Mouse (Mus musculus) B cell, adult 2 months (primary cell): ENCODE measurements around the gene Tomm20.
A peak's percentile ranks its signal among the peaks of the same experiment; 100 is the strongest.
"Not testable (repeated sequence)": the region's sequence is repeated elsewhere in the genome, so short reads cannot be mapped to it uniquely, and the experiment has no call there.

Experiments used
- DNase-seq, 2 experiments: peaks; one replicate each; pipeline ENCODE4 v3.0.0; 2022

The Tomm20 gene

DNA sequence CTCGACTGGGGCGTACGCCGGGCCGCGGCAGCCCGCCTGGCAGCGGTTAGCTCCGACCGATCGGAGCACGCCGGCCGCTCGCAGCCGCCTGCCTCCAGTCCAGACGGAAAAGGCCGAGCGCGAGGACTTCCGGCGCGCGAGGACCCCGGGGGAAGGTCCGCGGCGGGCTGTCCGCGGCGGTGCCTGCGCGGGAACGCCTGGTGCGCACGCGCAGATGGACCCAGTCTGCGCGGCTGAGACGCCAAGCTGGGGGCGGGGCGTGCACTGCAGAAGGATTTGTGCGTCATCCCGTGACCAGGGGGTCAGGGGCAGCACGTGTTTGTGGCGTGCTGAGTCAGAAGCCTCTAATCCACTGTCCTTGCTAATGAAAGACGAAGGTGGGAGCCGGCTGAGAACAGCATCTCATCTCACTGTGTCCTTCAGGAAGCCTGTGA lies at the start of gene Tomm20:
Gene Tomm20, minus strand, starts transcription at position 115 of the 434 bp plus-strand sequence.
- DNase-seq, result peak; percentile 95 to 97

DNA sequence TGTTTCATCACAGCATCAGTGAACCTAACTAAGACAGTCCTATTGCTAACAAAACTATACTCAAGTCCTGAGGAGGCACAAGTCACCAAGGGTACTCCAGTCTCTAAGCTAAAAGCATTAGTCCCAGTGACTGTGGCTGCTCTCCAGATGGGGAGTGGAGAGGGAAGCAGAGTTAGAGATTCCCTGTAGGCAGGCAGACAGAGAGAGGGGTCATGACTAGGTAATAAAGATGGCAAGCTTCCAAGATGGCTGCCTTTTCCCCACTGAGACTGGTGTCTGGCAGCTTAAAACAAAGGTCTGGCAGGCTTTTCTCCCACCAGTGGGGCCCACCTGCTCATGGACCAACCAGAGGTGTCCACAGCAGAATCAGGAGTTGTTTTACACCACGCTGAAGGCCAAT lies 48.9 kb upstream of the Tomm20 start:
- DNase-seq, result no peak

DNA sequence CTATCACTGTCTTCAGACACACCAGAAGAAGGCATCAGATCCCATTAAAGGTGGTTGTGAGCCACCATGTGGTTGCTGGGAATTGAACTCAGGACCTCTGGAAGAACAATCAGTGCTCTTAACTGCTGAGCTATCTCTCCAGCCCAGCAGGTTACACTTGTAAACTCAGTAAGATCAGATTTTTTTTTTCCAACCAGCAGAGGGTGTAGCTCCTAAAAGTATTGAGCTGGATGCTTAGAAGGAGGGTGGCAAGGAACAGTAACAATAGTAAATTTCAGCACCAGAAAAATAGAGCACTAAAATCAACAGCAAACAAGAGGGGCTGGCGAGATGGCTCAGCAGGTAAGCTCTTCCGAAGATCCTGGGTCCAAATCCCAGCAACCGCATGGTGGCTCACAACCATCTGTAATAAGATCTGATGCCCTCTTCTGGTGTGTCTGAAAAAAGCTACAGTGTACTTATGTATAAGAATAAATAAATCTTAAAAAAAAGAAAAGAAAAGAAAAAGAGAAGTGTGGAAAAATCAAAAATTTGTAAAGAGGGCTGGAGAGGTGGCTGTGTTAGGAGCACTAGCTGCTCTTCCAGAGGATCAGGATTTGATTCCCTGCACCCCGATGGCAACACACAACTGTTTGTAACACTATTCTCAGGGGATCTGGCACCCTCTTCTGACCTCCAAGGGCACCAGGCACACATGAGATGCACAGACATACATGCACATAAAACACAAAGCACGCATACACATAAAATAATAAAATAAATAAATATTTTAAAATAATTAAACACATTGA lies 43.9 kb upstream of the Tomm20 start:
- DNase-seq, result no peak

DNA sequence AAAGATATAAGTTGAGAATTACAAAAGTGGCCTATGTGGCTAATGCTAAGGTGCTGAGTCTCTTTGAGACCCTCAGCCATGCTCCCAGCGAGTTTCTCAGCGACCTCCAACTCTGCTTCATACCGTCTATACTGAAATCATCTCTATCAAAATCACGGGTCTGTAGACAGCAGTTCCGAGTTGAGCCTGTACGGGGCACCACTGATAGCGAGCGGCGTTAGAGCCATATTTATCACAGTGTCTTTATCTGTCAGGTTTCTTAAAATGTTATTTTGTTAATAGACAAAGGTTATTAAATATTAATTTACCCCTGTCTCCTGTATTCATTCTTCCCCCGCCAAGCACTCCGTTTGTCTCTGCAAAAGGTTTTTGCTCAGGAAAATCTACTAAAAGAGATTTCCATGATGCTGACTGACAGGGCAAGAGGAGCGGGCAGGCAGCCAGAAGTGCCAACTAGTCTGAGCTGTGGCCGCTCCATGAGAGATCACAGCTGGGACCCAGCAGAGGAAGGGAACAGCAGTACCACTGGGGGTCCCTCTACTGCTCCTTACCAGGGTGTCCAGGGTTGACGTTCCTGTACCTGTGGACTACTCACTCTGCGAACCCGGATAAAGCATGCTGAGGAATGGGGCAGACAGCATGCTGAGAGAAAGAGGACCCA lies 42.8 kb upstream of the Tomm20 start:
- no peak for DNase-seq

DNA sequence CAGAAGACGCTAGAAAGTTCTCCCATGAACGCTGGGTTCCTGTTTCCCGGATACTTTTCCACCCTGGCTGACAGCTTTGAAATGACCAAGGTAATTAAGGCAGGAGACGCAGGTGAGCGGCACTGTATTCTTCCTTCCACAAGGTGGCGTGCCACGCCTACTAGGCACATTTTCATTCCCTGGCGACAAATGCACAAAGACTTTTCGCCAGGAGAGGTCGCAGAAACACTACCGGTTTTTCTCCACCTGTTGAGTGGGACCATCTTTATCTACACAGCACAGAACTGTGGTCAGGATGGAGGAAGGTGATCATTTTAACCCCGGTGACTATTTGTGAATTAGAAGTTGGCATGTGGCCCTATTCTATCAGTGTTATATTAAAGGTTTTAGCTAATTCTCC lies 40.9 kb upstream of the Tomm20 start:
- DNase-seq, result peak; percentile 76 to 79

DNA sequence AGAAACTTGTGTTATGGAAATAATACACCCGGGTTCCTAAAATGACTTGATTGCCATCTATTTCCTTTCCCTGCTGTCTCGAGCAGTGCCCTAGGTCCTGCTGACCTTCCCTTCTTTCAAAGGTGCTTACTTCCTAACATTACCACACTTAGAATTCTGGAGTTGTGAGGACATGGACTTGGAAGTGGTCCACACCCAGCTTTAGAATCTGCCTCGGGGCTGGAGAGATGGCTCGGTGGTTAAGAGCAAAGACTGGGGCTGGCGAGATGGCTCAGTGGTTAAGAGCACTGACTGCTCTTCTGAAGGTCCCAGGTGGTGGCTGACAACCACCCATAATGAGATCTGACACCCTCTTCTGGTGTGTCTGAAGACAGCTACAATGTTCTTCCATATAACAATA lies 34.4 kb upstream of the Tomm20 start:
- DNase-seq, result no peak

DNA sequence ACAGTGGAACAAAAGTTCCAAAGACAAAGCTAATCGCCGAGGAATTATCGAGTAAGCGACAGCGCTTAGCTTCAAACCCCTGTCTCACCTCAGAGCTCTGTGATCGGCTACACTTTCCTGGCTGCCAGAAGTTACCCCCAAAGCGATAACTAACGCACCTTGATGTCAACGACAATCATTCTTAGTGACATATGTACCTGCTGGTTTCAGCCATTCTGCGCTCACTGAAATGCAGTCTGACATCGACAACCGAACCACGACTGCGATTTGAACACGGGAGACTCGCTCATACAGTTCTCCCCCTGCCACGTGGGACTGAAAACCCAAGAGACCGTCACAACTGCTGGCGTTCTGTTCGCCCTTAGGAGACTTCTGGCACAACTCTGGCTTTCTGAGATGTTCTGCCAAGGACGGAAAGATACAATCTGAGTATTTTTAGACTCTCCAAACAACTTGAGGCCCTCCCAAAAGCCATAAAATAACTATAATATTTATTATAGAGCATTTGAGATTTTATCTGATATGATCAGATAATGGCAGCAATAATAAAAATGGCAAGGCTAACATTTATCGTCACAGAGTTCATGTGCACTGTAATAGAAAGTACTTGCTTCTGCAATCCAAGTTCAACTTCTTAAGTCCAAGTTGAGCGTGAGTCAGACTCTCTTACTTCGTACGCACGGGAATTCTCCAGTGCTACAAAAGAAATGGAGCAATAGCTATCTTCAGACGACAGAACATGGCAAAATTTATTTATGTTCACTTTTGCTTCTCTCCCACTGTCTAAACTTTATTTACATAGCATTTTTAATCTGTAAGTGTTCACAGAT lies 33.7 kb upstream of the Tomm20 start:
- peak in 1 of 2 experiments; percentile 14 for DNase-seq

DNA sequence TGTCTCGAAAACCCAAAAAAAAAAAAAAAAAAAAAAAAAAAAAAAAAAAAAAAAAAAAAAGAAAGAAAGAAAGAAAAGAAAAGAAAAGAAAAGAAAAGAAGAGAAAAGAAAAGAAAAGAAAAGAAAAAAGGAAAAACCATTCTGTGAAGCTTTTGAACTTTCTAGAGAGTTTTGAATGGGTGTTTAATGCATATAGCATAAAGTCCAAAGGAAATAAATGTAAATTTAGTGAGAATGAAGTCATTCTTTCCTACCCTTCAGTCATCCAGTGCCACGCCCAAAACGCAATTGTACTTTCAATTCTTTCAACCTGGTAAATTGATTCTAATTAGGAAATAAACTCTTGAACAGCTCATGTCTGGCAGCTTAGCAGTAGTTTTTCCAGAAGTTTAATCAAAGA lies 32.9 kb upstream of the Tomm20 start:
- not testable (repeated sequence) for DNase-seq

DNA sequence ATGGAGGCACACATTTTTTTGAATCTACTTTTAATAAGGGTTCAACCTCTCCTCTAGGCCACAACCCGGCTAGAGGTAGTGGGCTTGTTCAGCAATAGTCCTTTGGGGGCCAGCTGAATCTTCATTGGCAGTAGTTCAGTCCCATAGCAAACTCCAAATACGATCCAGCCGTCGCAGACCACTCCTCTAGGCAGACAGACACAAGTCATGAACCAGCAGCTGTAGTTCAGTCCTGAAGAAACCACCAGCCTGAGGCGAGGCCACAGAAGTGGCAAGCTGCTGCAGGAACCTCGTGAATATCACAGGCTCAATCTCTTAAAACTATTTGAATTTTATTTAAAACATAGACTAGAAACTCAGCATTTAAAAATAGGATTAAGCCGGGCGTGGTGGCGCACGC lies 32.4 kb upstream of the Tomm20 start:
- DNase-seq, result no peak

DNA sequence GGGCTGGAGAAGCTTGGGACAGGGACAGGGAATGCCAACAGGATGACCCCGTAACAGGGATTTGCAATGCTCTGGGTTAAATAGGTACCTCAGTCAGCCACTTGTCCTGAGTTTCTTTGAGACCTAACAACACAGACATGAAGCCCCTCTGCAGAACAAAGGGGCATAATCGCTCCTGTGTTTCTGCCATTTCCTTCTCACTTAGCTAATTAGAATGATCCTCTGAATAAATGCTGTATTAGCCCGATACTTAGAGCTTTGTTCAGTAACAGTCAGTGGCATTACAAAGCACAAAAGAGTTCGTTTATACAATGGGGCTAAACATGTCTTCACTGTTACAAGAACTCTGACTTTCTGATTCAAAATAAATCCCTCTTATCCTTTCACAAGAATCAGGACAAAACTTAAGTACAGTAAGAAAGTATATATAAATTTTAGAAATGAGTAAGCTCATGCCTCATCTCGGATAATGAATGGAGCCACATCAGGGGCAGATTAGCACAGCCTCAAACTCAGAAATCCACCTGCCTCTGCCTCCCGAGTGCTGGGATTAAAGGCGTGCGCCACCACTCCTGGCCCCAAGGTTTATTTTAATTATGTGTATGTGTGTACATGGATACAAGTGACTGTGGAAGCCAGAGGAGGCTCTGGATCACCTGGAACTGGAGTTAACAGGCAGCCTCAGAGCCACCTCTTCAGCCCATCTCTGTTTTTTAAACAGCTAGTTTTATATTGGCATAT lies 31.1 kb upstream of the Tomm20 start:
- DNase-seq, result no peak

DNA sequence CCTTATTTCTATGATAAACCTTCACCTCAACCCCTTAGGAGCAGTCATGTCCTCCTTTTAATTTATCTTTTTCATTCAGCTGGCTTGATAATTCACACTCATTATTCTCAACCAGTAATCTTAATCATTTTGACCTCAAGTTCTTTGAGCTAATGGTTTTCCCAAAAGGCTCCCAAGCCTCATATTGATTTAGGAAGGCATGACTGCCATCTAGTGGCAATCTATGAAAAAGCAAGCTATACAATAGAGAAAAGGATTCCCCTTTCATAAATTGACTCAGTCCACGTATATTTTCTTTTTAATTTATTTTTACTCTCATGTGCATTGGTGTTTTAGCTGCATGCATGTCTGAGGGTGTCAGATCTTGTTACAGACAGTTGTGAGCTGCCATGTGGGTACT lies 30.1 kb upstream of the Tomm20 start:
- peak; percentile 14 to 18 for DNase-seq

DNA sequence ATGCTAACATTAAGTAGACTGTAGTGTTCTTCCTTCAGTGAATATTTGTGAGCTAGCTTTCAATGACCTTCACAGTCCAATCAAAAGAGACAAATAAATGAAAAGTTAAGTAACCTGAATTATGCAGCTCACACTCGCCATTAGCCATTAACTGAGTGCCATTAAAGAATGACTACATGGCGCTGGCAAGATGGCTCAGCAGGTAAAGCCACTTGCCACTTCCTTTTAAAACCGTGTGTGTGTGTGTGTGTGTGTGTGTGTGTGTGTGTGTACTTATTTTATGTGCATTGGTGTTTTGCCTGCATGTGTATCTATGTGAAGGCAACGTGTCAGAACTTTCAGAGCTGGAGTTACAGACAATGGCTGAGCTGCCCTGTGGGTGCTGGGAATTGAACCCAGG lies 28.9 kb upstream of the Tomm20 start:
- no peak for DNase-seq

DNA sequence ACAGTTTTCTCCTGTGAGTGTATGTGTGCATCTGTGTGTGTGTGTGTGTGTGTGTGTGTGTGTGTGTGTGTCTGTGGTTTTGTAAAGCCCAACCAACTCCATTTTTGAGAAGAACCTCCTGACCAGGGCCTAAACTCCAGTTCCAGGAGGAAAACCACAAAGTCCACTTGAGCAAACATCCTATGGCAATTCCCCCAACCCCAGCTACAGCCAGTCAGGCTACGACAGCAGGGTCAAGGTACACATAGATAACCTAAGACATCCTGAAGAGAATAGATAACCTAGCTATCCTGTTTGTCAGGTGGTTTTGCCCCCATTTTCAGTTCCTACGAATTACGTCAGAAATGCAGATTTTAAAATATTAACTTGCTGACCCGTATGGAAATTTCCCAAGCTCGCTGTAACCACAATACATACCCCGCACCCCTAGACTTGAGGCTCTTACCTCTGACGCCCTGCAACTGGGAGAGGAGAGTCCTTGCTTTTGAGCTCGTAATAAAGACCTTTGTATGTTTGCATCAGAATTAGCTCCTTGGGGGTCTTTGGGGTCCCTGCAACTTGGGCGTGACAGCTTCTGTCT lies 28.1 kb upstream of the Tomm20 start:
- DNase-seq, result no peak

DNA sequence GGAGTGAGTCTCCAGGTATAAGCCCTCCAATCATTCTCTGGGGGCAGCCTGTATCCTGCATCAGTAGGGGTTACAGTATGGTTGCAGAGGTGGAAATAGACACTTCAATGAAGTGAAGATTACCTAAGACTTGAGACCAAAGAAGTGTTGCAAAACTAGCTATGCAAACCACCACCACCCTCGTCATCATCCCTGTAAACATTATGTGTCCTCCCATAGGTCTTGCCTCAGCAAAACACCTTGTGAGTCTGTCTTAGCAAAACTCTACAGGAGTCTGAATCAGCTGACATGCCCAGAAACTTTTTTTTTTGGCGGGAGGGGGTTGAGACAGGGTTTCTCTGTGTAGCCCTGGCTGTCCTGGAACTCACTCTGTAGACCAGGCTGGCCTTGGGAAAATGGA lies 27.0 kb upstream of the Tomm20 start:
- no peak for DNase-seq

DNA sequence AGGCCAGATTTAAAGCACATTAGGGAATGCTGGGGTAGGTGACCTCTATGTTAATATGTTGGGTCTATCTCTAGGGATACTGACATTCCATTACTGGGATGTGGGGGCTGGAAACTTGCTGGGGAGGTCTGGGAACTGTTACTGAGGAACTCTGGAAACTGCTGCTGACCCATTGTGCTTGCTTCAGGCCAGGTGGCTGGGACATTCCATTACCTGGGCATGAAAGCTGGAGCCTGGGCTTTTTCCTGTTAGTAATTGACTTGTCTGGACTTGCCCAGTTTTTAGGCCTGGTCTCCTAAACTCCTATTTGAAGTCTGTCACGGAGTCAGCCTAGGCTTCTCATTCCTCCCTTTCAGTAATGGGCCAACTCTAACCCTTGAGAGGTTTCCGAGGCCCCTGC lies 26.5 kb upstream of the Tomm20 start:
- no peak for DNase-seq

DNA sequence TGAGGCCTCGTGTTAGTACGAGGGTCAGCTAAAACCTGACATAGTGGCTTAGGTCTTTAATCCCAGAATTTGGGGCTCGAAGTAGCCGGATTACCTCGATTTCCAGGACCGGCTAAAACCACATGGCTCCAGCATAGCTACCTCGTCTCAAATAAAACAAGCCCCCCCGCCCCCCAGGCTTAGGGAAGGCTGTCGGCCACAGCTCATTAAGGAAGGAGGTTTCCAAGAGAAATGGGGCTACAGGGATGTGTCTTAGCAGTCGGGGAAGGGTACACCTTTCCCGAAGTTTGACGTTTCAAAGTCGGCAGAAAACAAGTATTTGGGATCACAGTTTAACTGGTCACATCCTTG lies 25.6 kb upstream of the Tomm20 start:
- no peak for DNase-seq

DNA sequence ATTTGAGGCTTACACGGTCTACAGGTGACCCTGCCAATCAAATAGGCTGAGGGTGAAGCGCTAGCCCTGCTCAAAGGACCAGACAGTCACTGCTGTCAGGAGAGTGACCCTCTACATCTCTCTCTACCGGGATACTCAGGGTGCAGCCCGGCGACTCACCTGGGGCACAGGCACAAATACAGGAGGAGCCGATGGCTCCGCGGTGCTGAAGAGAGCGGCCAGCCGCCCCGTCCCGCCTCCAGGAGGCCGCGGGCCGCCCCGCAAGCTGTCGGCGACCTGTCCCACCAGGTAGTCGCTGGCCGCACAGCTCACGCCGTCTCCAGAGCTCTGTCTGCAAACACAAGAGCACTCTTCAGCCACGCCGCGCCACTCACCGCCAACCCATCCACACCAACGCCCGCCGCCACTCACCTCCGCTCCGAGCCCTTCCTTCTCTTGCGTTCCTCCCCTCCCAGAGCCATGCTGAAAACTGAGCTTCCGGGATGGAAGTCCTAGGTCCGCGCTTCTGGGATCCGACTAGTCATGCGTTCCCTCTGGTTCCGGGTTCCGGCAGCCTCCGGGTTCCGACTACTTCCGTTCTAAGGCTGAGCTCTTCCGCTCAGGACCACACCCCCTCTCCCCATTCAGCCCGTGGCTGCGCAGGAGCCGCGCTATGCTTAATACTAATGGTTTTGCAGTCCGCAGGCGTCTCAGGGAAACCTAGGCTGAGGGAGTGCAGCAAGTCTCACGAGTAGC lies 25.1 kb upstream of the Tomm20 start, which contains the start of gene Rbm34:
Gene Rbm34, minus strand, starts transcription at position 493 of the 735 bp plus-strand sequence.
- DNase-seq, result peak; percentile 91

DNA sequence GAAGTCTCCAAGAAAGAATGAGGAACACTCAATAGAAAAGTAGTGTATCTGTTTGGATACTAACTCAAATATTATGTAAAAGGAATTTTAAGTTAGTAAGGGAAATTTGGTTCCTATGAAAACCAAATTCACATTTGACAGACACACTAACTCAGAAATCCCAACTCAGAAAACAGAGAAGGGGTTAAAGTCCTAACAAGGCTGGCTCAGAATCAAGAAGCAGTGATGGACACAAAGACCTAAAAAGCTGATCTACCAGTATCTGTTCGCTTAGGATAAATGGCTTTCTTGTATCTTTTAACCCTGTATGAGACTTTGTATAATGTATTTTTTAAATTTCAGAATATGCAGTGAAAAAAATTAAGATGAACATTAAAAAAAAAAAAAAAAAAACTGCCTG lies 23.9 kb upstream of the Tomm20 start:
- DNase-seq, result no peak

DNA sequence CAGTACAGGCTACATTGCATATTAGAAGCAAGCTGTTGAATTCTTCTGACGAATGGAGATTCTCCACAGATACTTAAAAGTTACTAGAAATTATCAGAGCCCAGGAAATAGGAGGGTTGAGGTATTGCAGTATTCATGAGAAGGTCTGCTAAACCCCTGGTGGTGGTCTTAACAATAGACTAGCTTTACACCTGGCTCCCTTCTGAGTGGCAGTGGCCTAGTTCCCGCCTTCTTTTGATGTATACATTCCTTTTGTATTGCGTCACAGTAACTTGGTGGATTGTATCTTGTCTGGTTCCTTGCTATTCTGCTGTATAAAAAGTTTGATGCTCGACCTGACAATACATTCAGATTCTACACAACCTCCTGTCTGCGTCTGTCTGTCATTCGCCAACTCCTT lies 22.5 kb upstream of the Tomm20 start:
- DNase-seq, result no peak

DNA sequence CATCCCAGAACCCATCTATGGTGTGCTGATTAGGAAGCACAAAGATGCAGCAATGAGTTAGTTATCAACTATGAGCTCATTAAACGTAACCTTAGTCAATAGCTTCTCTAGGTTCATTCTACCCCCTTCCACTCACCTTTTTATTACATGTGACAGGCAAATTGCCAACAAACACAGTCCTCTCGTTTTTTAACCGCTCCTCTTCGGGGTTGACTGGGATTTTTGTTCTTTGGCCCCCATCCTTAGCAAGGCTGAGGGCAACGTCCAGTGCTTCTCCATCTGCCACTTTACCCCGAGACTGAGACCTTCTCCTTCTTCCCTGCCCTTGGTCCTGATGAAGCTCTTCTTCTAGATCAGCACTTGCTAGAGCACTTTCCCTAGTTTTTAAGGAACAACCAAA lies 19.6 kb upstream of the Tomm20 start:
- no peak for DNase-seq

DNA sequence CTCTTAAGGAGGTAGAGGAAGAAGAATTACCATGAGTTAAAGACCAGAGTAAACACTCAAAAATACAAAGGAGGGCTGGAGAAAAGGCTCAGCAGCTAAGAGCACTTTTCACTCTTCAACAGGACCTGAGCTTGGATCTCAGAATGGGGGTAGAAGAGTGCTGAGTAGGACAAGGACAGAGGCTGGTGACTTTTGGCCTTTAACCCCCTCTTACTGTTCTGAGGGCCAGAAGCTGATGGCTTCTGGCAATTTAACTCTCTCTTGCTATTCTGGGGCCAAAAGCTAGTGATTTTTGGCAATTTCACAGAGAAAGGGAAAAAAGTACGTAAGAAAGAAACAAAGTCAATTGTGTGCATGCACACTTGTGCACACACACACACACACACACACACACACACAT lies 17.2 kb upstream of the Tomm20 start:
- no peak for DNase-seq

DNA sequence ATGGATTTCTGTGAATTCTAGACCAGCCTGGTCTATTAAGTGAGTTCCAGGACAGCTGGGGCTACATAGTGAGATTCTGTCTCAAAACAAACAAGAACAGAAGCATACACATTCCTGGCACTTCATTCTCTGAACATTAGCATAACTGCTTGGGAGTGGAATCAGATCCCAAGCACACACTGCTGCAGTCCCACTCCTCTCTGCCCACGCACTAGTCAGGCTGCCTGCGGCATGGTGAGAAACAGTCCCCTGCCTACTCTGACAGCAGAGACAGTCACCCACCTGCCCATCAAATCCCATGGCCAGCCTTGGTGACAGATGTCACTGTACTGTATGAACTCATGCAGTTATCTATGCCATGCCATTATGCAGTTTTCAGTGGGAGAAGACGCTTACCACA lies 15.9 kb upstream of the Tomm20 start:
- no peak for DNase-seq
